ENCODE assay signal across 8 mouse cellular contexts in the genomic region with DNA sequence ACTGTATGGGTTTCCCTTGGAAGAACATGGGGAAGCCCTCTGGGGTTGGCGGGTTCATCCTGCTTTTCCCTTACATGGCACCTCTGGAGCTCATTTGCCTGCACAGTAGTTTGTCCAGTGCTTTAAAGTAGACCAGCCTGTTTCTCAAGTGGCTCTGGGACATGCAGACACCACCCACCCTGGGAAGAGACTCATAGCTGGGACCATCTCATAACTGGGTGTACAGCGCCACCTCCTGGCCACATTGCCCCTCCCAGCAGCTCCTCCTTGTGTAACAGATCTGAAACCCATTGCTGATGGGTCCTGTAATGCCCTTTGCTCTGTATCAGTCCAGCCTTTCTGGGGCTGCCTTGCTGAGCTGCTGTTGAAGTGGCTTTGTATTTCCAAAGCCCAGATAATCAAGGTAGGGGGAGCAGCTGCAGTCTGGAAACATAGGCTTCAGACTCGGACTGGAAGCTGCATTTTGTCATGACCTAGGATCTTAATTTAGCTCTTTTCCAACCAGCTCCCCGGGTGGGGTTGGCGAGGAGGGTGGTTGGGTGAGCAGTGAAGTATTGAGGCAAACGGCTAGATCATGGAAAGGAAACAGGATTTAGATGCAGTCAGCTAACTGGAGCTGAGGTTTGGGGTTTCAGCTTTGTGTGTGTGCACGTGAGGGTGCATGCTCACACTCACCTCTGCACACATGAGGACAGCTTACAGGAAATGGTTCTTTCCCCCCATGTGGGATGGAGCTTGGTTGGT. TPM values are rescaled to one million over a fixed set of nuclear protein-coding genes. Genes with fewer than 3 reads are reported as not detected.
DNase-seq lines count a peak whose midpoint lies in the region; ATAC-seq and TF ChIP-seq lines count a peak whose summit lies in the region.

No protein-coding gene starts in this region.

- no peaks in the 10 kb centered on the region for H3K27me3 ChIP-seq in heart, embryonic 11.5 days (ENCODE audit: control insufficient read depth, insufficient read depth, low read length)
- H3K27me3 ChIP-seq in kidney, embryonic 15.5 days, result no peaks in the 10 kb centered on the region

- peak overlapping the region; percentile 16; the same call in 1 of the 2 replicates for H3K9ac ChIP-seq in heart, embryonic 11.5 days (ENCODE audit: low read depth, low read length)
- no peak overlapping the region for H3K9ac ChIP-seq in kidney, embryonic 15.5 days

- peaks cover 37% of the 10 kb centered on the region for H3K4me1 ChIP-seq in bone marrow macrophage, adult 2 months (ENCODE audit: control insufficient read depth, insufficient read depth, low read length)
- peaks cover 49% of the 10 kb centered on the region for H3K4me1 ChIP-seq in heart, embryonic 11.5 days (ENCODE audit: control insufficient read depth, insufficient read depth, low read length)
- peaks cover 59% of the 10 kb centered on the region for H3K4me1 ChIP-seq in kidney, embryonic 15.5 days

- no peak overlapping the region for H3K4me3 ChIP-seq in bone marrow macrophage, adult 2 months (ENCODE audit: insufficient read depth, low read length)
- H3K4me3 ChIP-seq in heart, embryonic 11.5 days (ENCODE audit: low read depth, low read length), result no peak overlapping the region
- H3K4me3 ChIP-seq in kidney, embryonic 15.5 days (replicated peaks), result no peak overlapping the region

- peak; percentile 67; the same call in 1 of the 2 replicates for ATAC-seq in erythroblast, adult 5-6 weeks (replicated peaks; ENCODE audit: low FRiP score, poor library complexity, severe bottlenecking)
- ATAC-seq in heart, embryonic 11.5 days (replicated peaks; ENCODE audit: insufficient number of reproducible peaks, low FRiP score, low TSS enrichment), result peak; percentile 48; the same call in 1 of the 2 replicates
- peak; percentile 37 for ATAC-seq in kidney, embryonic 15.5 days (replicated peaks; ENCODE audit: low FRiP score)
- peak; percentile 71 for ATAC-seq in monocyte, adult 5-6 weeks (replicated peaks; ENCODE audit: insufficient number of reproducible peaks, low FRiP score, low TSS enrichment, poor library complexity, severe bottlenecking)

- peak; percentile 94 for TF ChIP-seq CTCF in bone marrow macrophage, adult 2 months (IDR thresholded peaks at IDR 0.05; ENCODE audit: low read depth, low read length)

- TF ChIP-seq POLR2A in bone marrow macrophage, adult 2 months (IDR thresholded peaks at IDR 0.05; ENCODE audit: borderline replicate concordance, low read depth, low read length), result no peak

- no peaks in the 10 kb centered on the region for H3K9me3 ChIP-seq in heart, embryonic 11.5 days (replicated peaks; ENCODE audit: control insufficient read depth, low read length)
- no peaks in the 10 kb centered on the region for H3K9me3 ChIP-seq in kidney, embryonic 15.5 days (replicated peaks)

- WGBS in heart, embryonic 11.5 days (ENCODE audit: insufficient replicate concordance), result 52% methylated on average over 7 of the region's 7 CpGs
- WGBS in kidney, embryonic 15.5 days, result 52% methylated on average over 7 of the region's 7 CpGs

- H3K27ac ChIP-seq in bone marrow macrophage, adult 2 months (ENCODE audit: insufficient read depth, low read depth, low read length), result no peak overlapping the region
- H3K27ac ChIP-seq in heart, embryonic 11.5 days (ENCODE audit: low read depth, low read length), result peak overlapping the region; percentile 1; the same call in 1 of the 2 replicates
- H3K27ac ChIP-seq in kidney, embryonic 15.5 days, result 0 out of 2 replicates have a peak overlapping the region, but pooled peaks have one; percentile 45

- peaks cover 24% of the 10 kb centered on the region for H3K36me3 ChIP-seq in heart, embryonic 11.5 days (ENCODE audit: control insufficient read depth, insufficient read depth, low read length)
- H3K36me3 ChIP-seq in kidney, embryonic 15.5 days, result peaks cover 55% of the 10 kb centered on the region

- H3K4me2 ChIP-seq in heart, embryonic 11.5 days, result no peak overlapping the region; the same call in 1 of the 2 replicates
- no peak overlapping the region for H3K4me2 ChIP-seq in kidney, embryonic 15.5 days

- DNase-seq in B cell, adult 2 months, result peak; percentile 92
- DNase-seq in liver, result peak; percentile 86
- peak; percentile 74 to 75 for DNase-seq in spleen, postnatal 36 days (ENCODE audit: low spot score in 2 of 2)

RNA-seq across cellular contexts. Expression of a gene that starts 10.0 kb away (rescaled TPM):
- not detected in 2 replicates for polyA plus RNA-seq in bone marrow macrophage, adult 2 months (2012; ENCODE audit: insufficient read depth, insufficient read length, missing spikeins)
- total RNA-seq in erythroblast, adult 5-6 weeks (2015; ENCODE audit: low replicate concordance), result not detected in 2 replicates
- not detected in 2 replicates for total RNA-seq in erythroblast, adult 5-6 weeks (2017; ENCODE audit: low replicate concordance)
- 0.13 and 0.34 TPM in 2 replicates for polyA plus RNA-seq in heart, embryonic 11.5 days (2014; fragmentation: Nextera tagmentation; extraction: Ambion mirVana)
- 0.10 and 0.36 TPM in 2 replicates for polyA plus RNA-seq in kidney, embryonic 15.5 days (2015; fragmentation: Nextera tagmentation; extraction: Ambion mirVana)
- total RNA-seq in monocyte, adult 5-6 weeks (2017), result 1.1 to 13.0 TPM (median 4.4 TPM) in 3 replicates

RNA-seq across cellular contexts. Expression of a gene that starts 12.0 kb away (rescaled TPM):
- polyA plus RNA-seq in bone marrow macrophage, adult 2 months (2012; ENCODE audit: insufficient read depth, insufficient read length, missing spikeins), result 117 and 123 TPM in 2 replicates
- 19.6 and 29.3 TPM in 2 replicates for total RNA-seq in erythroblast, adult 5-6 weeks (2015; ENCODE audit: low replicate concordance)
- total RNA-seq in erythroblast, adult 5-6 weeks (2017; ENCODE audit: low replicate concordance), result 16.5 and 20.9 TPM in 2 replicates
- polyA plus RNA-seq in heart, embryonic 11.5 days (2014; fragmentation: Nextera tagmentation; extraction: Ambion mirVana), result 47.3 and 47.6 TPM in 2 replicates
- 67.5 and 73.2 TPM in 2 replicates for polyA plus RNA-seq in kidney, embryonic 15.5 days (2015; fragmentation: Nextera tagmentation; extraction: Ambion mirVana)
- 36.2 to 38.6 TPM (median 37.6 TPM) in 3 replicates for total RNA-seq in monocyte, adult 5-6 weeks (2017)

RNA-seq across cellular contexts. Expression of a gene that starts 40.2 kb away (rescaled TPM):
- polyA plus RNA-seq in bone marrow macrophage, adult 2 months (2012; ENCODE audit: insufficient read depth, insufficient read length, missing spikeins), result 12.9 and 16.4 TPM in 2 replicates
- total RNA-seq in erythroblast, adult 5-6 weeks (2015; ENCODE audit: low replicate concordance), result 5.0 and 5.8 TPM in 2 replicates
- 2.9 and 5.9 TPM in 2 replicates for total RNA-seq in erythroblast, adult 5-6 weeks (2017; ENCODE audit: low replicate concordance)
- 91.1 and 97.1 TPM in 2 replicates for polyA plus RNA-seq in heart, embryonic 11.5 days (2014; fragmentation: Nextera tagmentation; extraction: Ambion mirVana)
- polyA plus RNA-seq in kidney, embryonic 15.5 days (2015; fragmentation: Nextera tagmentation; extraction: Ambion mirVana), result 96.4 and 99.7 TPM in 2 replicates
- 8.5 to 14.3 TPM (median 13.9 TPM) in 3 replicates for total RNA-seq in monocyte, adult 5-6 weeks (2017)

RNA-seq across cellular contexts. Expression of a gene that starts 50.7 kb away (rescaled TPM):
- 3.1 and 4.3 TPM in 2 replicates for polyA plus RNA-seq in bone marrow macrophage, adult 2 months (2012; ENCODE audit: insufficient read depth, insufficient read length, missing spikeins)
- total RNA-seq in erythroblast, adult 5-6 weeks (2015; ENCODE audit: low replicate concordance), result 2.9 and 12.5 TPM in 2 replicates
- 0.42 and 2.0 TPM in 2 replicates for total RNA-seq in erythroblast, adult 5-6 weeks (2017; ENCODE audit: low replicate concordance)
- 36.1 and 43.3 TPM in 2 replicates for polyA plus RNA-seq in heart, embryonic 11.5 days (2014; fragmentation: Nextera tagmentation; extraction: Ambion mirVana)
- polyA plus RNA-seq in kidney, embryonic 15.5 days (2015; fragmentation: Nextera tagmentation; extraction: Ambion mirVana), result 59.4 and 67.4 TPM in 2 replicates
- 1.3 to 5.1 TPM (median 1.6 TPM) in 3 replicates for total RNA-seq in monocyte, adult 5-6 weeks (2017)

RNA-seq across cellular contexts. Expression of a gene that starts 50.8 kb away (rescaled TPM):
- polyA plus RNA-seq in bone marrow macrophage, adult 2 months (2012; ENCODE audit: insufficient read depth, insufficient read length, missing spikeins), result 0.34 TPM in 1 of 2 replicates, not detected in the other
- not detected in 2 replicates for total RNA-seq in erythroblast, adult 5-6 weeks (2015; ENCODE audit: low replicate concordance)
- total RNA-seq in erythroblast, adult 5-6 weeks (2017; ENCODE audit: low replicate concordance), result not detected in 2 replicates
- polyA plus RNA-seq in heart, embryonic 11.5 days (2014; fragmentation: Nextera tagmentation; extraction: Ambion mirVana), result 0.31 and 0.35 TPM in 2 replicates
- polyA plus RNA-seq in kidney, embryonic 15.5 days (2015; fragmentation: Nextera tagmentation; extraction: Ambion mirVana), result 0.93 and 1.00 TPM in 2 replicates
- 0.39 TPM in 1 of 3 replicates, not detected in the others for total RNA-seq in monocyte, adult 5-6 weeks (2017)
